Mouse (Mus musculus) megakaryocyte, embryonic 14.5 days (primary cell): ENCODE data around the gene Fgf18.

ENCODE experiments used
- FLI1 ChIP-seq: IDR thresholded peaks from 2 replicates; pipeline ENCODE4 v1.6.1; 2012; ENCODE audit warnings: low read length, inconsistent platforms, mixed read lengths
- GATA1 ChIP-seq: IDR thresholded peaks from 3 replicates; pipeline ENCODE4 v1.6.1; 2012; ENCODE audit warnings: mixed read lengths, low read length, inconsistent platforms, borderline replicate concordance

DNA sequence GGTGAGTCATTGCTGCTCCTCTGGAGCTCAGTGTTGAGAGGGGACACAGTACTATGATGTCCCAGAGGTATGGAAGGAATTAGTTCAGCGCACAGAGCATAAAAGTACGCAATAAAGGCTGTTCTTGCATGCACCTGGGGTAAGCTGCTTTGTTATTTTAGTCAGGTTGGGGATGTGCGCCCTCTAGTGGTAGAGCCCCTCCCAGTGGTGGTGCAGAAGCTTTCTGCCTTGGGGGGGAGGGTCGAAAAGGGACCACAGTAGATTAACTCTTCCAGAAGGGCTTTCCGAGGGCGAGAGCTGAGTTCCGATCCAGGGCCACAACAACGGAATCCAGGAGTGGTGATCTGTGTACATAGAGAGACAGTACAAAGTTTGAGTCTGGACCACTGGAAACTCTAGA is 49.3 kb downstream of the Fgf18 start:
- TF ChIP-seq GATA1: no peak
- TF ChIP-seq FLI1: no peak
